Mouse (Mus musculus) B cell, adult 67 days (primary cell): ENCODE measurements around the gene Adh6a. TPM values are rescaled to one million over a fixed set of nuclear protein-coding genes. Genes with fewer than 3 reads are reported as not detected.

Source experiments
- total RNA-seq, 2 experiments: library from RNA; stranded (reverse); gene quantifications; 4 replicates each; pipeline ENCODE4 v1.2.4; 2023

Adh6a gene
- total RNA-seq, result not detected

GRCm38 (mm10) chr3:138312965-138313364 lies at the start of gene Adh6a:
Adh6a (plus strand) TSS chr3:138313286.

GRCm38 (mm10) chr3:138341471-138341870 lies 28.4 kb downstream of the Adh6a start, which contains the start of gene Adh6b:
Adh6b (plus strand) TSS chr3:138341775.

Other genes starting within 250 kb of the Adh6a start
- not detected for gene 1110002E22Rik, start 248.2 kb upstream of the Adh6a start, total RNA-seq
- gene Gm5105, start 245.9 kb upstream of the Adh6a start, total RNA-seq, result not detected
- 1 to 10 TPM; 6.0 to 6.5 TPM for gene Trmt10a, start 169.8 kb upstream of the Adh6a start, total RNA-seq
- gene Mttp, start 168.3 kb upstream of the Adh6a start, total RNA-seq, result 1 to 10 TPM; 1.2 to 2.5 TPM
- not detected for gene 4930579F01Rik, start 119.5 kb upstream of the Adh6a start, total RNA-seq
- gene Adh7, start 95.5 kb upstream of the Adh6a start, total RNA-seq, result not detected
- gene Adh1, start 52.3 kb upstream of the Adh6a start, total RNA-seq, result not detected
- gene Adh6b, start 28.5 kb downstream of the Adh6a start, total RNA-seq, result not detected
- gene Adh4, start 102.2 kb downstream of the Adh6a start, total RNA-seq, result not detected
- gene Adh5, start 129.8 kb downstream of the Adh6a start, total RNA-seq, result 10 to 100 TPM; 59.9 to 72.0 TPM
- gene Metap1, start 176.2 kb downstream of the Adh6a start, total RNA-seq, result 10 to 100 TPM; 49.0 to 49.1 TPM
- gene Eif4e, start 212.9 kb downstream of the Adh6a start, total RNA-seq, result 10 to 100 TPM; 72.4 to 73.2 TPM